Mouse (Mus musculus) liver, postnatal 0 days (tissue): Measurements from ENCODE around the gene Ggn. TPM values are rescaled to one million over a fixed set of nuclear protein-coding genes. Genes with fewer than 3 reads are reported as not detected.

Experiments used
- ATAC-seq: fragments of 200-750 bp; cut with Nextera tagmentation; 2 replicates; pipeline ENCODE4 v1.8.0; 2017; ENCODE audit warnings: mild to moderate bottlenecking, moderate library complexity
- DNase-seq: peaks from one replicate; pipeline ENCODE4 v3.0.0-alpha.2; 2016
- H3K27ac ChIP-seq: fragments of 300-500 bp; sonication (generic); 2 replicates; pipeline ENCODE4 v1.5.1; 2014; ENCODE audit warnings: antibody characterized with exemption, moderate library complexity, mild to moderate bottlenecking, low read depth
- H3K27me3 ChIP-seq: fragments of 300-500 bp; sonication (generic); 2 replicates; pipeline ENCODE4 v1.6.1; 2014; ENCODE audit warnings: low read length, control low read depth, mixed read lengths; ENCODE audit not compliant: insufficient read depth
- H3K36me3 ChIP-seq: fragments of 300-500 bp; sonication (generic); replicated peaks from 2 replicates; pipeline ENCODE4 v1.6.1; 2014; ENCODE audit warnings: mild to moderate bottlenecking, control low read depth, low read length, moderate library complexity, mixed read lengths; ENCODE audit not compliant: insufficient read depth
- H3K4me1 ChIP-seq: fragments of 300-500 bp; sonication (generic); 2 replicates; pipeline ENCODE4 v1.6.1; 2014; ENCODE audit warnings: antibody characterized with exemption, mild to moderate bottlenecking, control low read depth; ENCODE audit not compliant: insufficient read depth
- H3K4me2 ChIP-seq: fragments of 300-500 bp; sonication (generic); 2 replicates; pipeline ENCODE4 v1.6.1; 2014; ENCODE audit warnings: low read depth, mild to moderate bottlenecking, low read length, moderate library complexity, mixed read lengths
- H3K4me3 ChIP-seq: fragments of 300-500 bp; sonication (generic); 2 replicates; pipeline ENCODE4 v1.5.1; 2014; ENCODE audit warnings: low read depth, low read length
- H3K9ac ChIP-seq: fragments of 300-500 bp; sonication (generic); replicated peaks from 2 replicates; pipeline ENCODE4 v1.6.1; 2014; ENCODE audit warnings: mild to moderate bottlenecking, moderate library complexity
- H3K9me3 ChIP-seq: fragments of 300-500 bp; sonication (generic); 2 replicates; pipeline ENCODE4 v1.6.1; 2016; ENCODE audit warnings: mild to moderate bottlenecking, control low read depth, low read length, mixed read lengths
- CTCF ChIP-seq: sonication (generic); IDR thresholded peaks from 2 replicates; pipeline ENCODE4 v1.5.1; 2016; ENCODE audit warnings: antibody characterized with exemption, low read depth
- EP300 ChIP-seq: IDR thresholded peaks from 2 replicates; pipeline ENCODE4 v1.6.1; 2016; ENCODE audit warnings: antibody characterized with exemption, low read depth, mild to moderate bottlenecking
- WGBS: fragments of 180-500 bp; shearing (Covaris S2); extraction: QIAGEN DNeasy Blood & Tissue Kit; methylation state at CpG from one replicate; pipeline ENCODE4 v1.1.7; 2014; ENCODE audit not compliant: insufficient replicate concordance; 5-methylcytosine and 5-hydroxymethylcytosine counted together
- polyA plus RNA-seq: library from polyadenylated mRNA; unstranded; fragments of >200 nt; fragmentation: Nextera tagmentation; extraction: Ambion mirVana; gene quantifications from 2 replicates; pipeline ENCODE4 v1.2.1, GENCODE M21; 2015

Gene Ggn
- polyA plus RNA-seq, 1 experiment from 2014 or later, result not detected

DNA sequence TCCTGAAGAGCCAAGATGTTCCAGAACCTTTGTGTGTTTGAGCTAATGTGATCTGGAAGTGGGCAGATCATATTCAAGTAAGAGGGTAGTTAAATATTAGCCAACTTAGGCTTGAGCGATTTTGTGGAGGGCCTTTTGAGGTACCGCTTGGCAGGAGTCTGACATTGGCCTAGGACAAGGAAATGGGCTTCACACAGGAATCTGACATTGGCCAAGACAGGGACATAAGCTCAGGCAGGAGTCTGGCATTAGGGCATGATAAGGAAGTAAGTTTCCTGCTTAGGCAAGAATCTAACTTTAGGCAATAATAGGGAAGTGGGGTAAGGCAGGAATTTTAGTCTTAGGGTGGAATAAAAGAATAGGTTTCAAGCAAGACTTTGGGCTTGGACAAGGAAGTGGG lies 44.2 kb downstream of the Ggn start:
- H3K36me3 ChIP-seq, result no peaks in the 10 kb centered on the region
- H3K4me2 ChIP-seq, result no peak overlapping the region
- TF ChIP-seq EP300 (no peak), CTCF (no peak)
- H3K27ac ChIP-seq, result no peak overlapping the region
- peaks cover 19% of the 10 kb centered on the region for H3K9me3 ChIP-seq
- WGBS, result 53% methylated on average over 2 of the region's 2 CpGs
- H3K4me3 ChIP-seq, result no peak overlapping the region
- peaks cover 4% of the 10 kb centered on the region; the same call in 1 of the 2 replicates for H3K4me1 ChIP-seq
- ATAC-seq (no peak), DNase-seq (no peak)
- H3K9ac ChIP-seq, result no peak overlapping the region
- no peaks in the 10 kb centered on the region for H3K27me3 ChIP-seq

- TF ChIP-seq EP300, result no peak
- TF ChIP-seq CTCF, result no peak
- no peak for ATAC-seq
Observed at GRCm38 (mm10) chr7:29214846-29215245, 44.8 kb downstream of the Ggn start.

More at GRCm38 (mm10) chr7:29214846-29215245, 44.8 kb downstream of the Ggn start:
- H3K27ac ChIP-seq, result no peak overlapping the region
- H3K4me3 ChIP-seq, result no peak overlapping the region
- no peak for DNase-seq
- H3K27me3 ChIP-seq, result no peaks in the 10 kb centered on the region
- peaks cover 24% of the 10 kb centered on the region for H3K9me3 ChIP-seq
- no peak overlapping the region for H3K4me2 ChIP-seq
- H3K4me1 ChIP-seq, result peaks cover 4% of the 10 kb centered on the region; the same call in 1 of the 2 replicates
- H3K36me3 ChIP-seq, result no peaks in the 10 kb centered on the region
- H3K9ac ChIP-seq, result no peak overlapping the region
- 69% methylated on average over 15 of the region's 15 CpGs for WGBS

Other genes starting within 250 kb of the Ggn start
- gene Actn4, start 207.9 kb upstream of the Ggn start, polyA plus RNA-seq, result 76.3 and 81.2 TPM in 2 replicates
- 162 and 166 TPM in 2 replicates for gene Eif3k, start 188.3 kb upstream of the Ggn start, polyA plus RNA-seq
- 11.9 and 16.5 TPM in 2 replicates for gene Map4k1, start 188.2 kb upstream of the Ggn start, polyA plus RNA-seq
- 0.09 and 0.33 TPM in 2 replicates for gene Ryr1, start 45.0 kb upstream of the Ggn start, polyA plus RNA-seq
- gene Rasgrp4, start 35.4 kb upstream of the Ggn start, polyA plus RNA-seq, result 0.94 and 1.7 TPM in 2 replicates
- gene Fam98c, start 14.0 kb upstream of the Ggn start, polyA plus RNA-seq, result 10.5 and 12.5 TPM in 2 replicates
- 0.13 and 0.21 TPM in 2 replicates for gene Spred3, start 201 bp downstream of the Ggn start, polyA plus RNA-seq
- gene Psmd8, start 10.5 kb downstream of the Ggn start, polyA plus RNA-seq, result 143 TPM in 2 replicates
- gene Catsperg1, start 43.8 kb downstream of the Ggn start, polyA plus RNA-seq, result 0.09 and 0.17 TPM in 2 replicates
- 0.90 and 1.4 TPM in 2 replicates for gene Kcnk6, start 62.3 kb downstream of the Ggn start, polyA plus RNA-seq
- 45.0 and 46.8 TPM in 2 replicates for gene Yif1b, start 68.1 kb downstream of the Ggn start, polyA plus RNA-seq
- gene 2200002D01Rik, start 78.3 kb downstream of the Ggn start, polyA plus RNA-seq, result 1.9 and 3.3 TPM in 2 replicates
- 84.8 and 94.7 TPM in 2 replicates for gene Spint2, start 111.7 kb downstream of the Ggn start, polyA plus RNA-seq
- gene Ppp1r14a, start 119.1 kb downstream of the Ggn start, polyA plus RNA-seq, result 5.5 and 5.8 TPM in 2 replicates
- 0.63 and 0.69 TPM in 2 replicates for gene Dpf1, start 133.7 kb downstream of the Ggn start, polyA plus RNA-seq